Mouse (Mus musculus) limb, embryonic 15.5 days (tissue): ENCODE results near the gene Pphln1. TPM values are rescaled to one million over a fixed set of nuclear protein-coding genes. Genes with fewer than 3 reads are reported as not detected.

Experiments used
- ATAC-seq: fragments of 200-750 bp; cut with Nextera tagmentation; 2 replicates; pipeline ENCODE4 v1.8.0; 2017; ENCODE audit warnings: low read depth, moderate TSS enrichment; ENCODE audit not compliant: insufficient number of reproducible peaks, low FRiP score, low TSS enrichment
- H3K27ac ChIP-seq: fragments of 300-500 bp; sonication (generic); 2 replicates; pipeline ENCODE4 v1.5.1; 2015; ENCODE audit warnings: moderate library complexity, mild to moderate bottlenecking, inconsistent platforms
- H3K27me3 ChIP-seq: fragments of 300-500 bp; sonication (generic); 2 replicates; pipeline ENCODE4 v1.6.1; 2015; ENCODE audit warnings: inconsistent platforms
- H3K36me3 ChIP-seq: fragments of 300-500 bp; sonication (generic); 2 replicates; pipeline ENCODE4 v1.6.1; 2015; ENCODE audit warnings: inconsistent platforms
- H3K4me1 ChIP-seq: fragments of 300-500 bp; sonication (generic); 2 replicates; pipeline ENCODE4 v1.6.1; 2015; ENCODE audit warnings: inconsistent platforms
- H3K4me2 ChIP-seq: fragments of 300-500 bp; sonication (generic); 2 replicates; pipeline ENCODE4 v1.6.1; 2015; ENCODE audit warnings: mild to moderate bottlenecking, inconsistent platforms
- H3K4me3 ChIP-seq: fragments of 300-500 bp; sonication (generic); 2 replicates; pipeline ENCODE4 v1.5.1; 2015; ENCODE audit warnings: mild to moderate bottlenecking, inconsistent platforms
- H3K9ac ChIP-seq: fragments of 300-500 bp; sonication (generic); 2 replicates; pipeline ENCODE4 v1.6.1; 2015; ENCODE audit warnings: inconsistent platforms
- H3K9me3 ChIP-seq: fragments of 300-500 bp; sonication (generic); 2 replicates; pipeline ENCODE4 v1.6.1; 2016; ENCODE audit warnings: inconsistent platforms
- WGBS: fragments of 180-500 bp; shearing (Covaris S2); methylation state at CpG from one replicate; pipeline ENCODE4 v1.1.7; 2015; 5-methylcytosine and 5-hydroxymethylcytosine counted together
- polyA plus RNA-seq: library from polyadenylated mRNA; unstranded; fragments of >200 nt; fragmentation: Nextera tagmentation; extraction: Ambion mirVana; gene quantifications from 2 replicates; pipeline ENCODE4 v1.2.1, GENCODE M21; 2015

Gene Pphln1
- polyA plus RNA-seq, 1 experiment from 2014 or later = 47.4 TPM

- H3K4me2 ChIP-seq = no peak overlapping the region
- no peak for ATAC-seq
- no peaks in the 10 kb centered on the region for H3K27me3 ChIP-seq
- H3K9ac ChIP-seq = no peak overlapping the region
- H3K4me3 ChIP-seq = no peak overlapping the region
- H3K36me3 ChIP-seq = no peaks in the 10 kb centered on the region
- no peak overlapping the region for H3K27ac ChIP-seq
- WGBS = 45% methylated on average over 12 of the region's 12 CpGs
- H3K4me1 ChIP-seq = peaks cover 40% of the 10 kb centered on the region
- no peaks in the 10 kb centered on the region for H3K9me3 ChIP-seq
These were observed 131.9 kb downstream of the Pphln1 start for GRCm38 (mm10) chr15:93529831-93530702.

- Histone ChIP-seq H3K27me3 (no peaks in the 10 kb centered on the region), H3K36me3 (no peaks in the 10 kb centered on the region), H3K4me3 (no peak overlapping the region), H3K4me1 (peaks cover 40% of the 10 kb centered on the region), H3K9ac (no peak overlapping the region), H3K4me2 (no peak overlapping the region), H3K27ac (no peak overlapping the region), H3K9me3 (no peaks in the 10 kb centered on the region)
- ATAC-seq = no peak
- 61% methylated on average over 3 of the region's 3 CpGs for WGBS
These were observed 132.5 kb downstream of the Pphln1 start for GRCm38 (mm10) chr15:93530703-93531032.

GRCm38 (mm10) chr15:93536191-93536590 is 138.0 kb downstream of the Pphln1 start:
- WGBS = 61% methylated on average over 4 of the region's 4 CpGs
- no peaks in the 10 kb centered on the region for H3K27me3 ChIP-seq

GRCm38 (mm10) chr15:93537745-93538144 is 139.6 kb downstream of the Pphln1 start:
- H3K9ac ChIP-seq = no peak overlapping the region
- H3K36me3 ChIP-seq = 0 out of 2 replicates have a peak, but pooled peaks cover 2% of the 10 kb centered on the region
- H3K4me3 ChIP-seq = no peak overlapping the region
- ATAC-seq = no peak
- peaks cover 42% of the 10 kb centered on the region for H3K4me1 ChIP-seq
- WGBS = 67% methylated on average over 7 of the region's 7 CpGs
- no peak overlapping the region for H3K4me2 ChIP-seq
- no peaks in the 10 kb centered on the region for H3K27me3 ChIP-seq
- no peak overlapping the region for H3K27ac ChIP-seq
- H3K9me3 ChIP-seq = no peaks in the 10 kb centered on the region

More at GRCm38 (mm10) chr15:93536191-93536590, 138.0 kb downstream of the Pphln1 start:
- Histone ChIP-seq H3K4me1 (peaks cover 44% of the 10 kb centered on the region), H3K9ac (no peak overlapping the region), H3K27ac (no peak overlapping the region), H3K9me3 (no peaks in the 10 kb centered on the region), H3K36me3 (no peaks in the 10 kb centered on the region), H3K4me2 (no peak overlapping the region), H3K4me3 (no peak overlapping the region)
- no peak for ATAC-seq

GRCm38 (mm10) chr15:93538551-93539205 is 140.5 kb downstream of the Pphln1 start:
- 78% methylated on average over 21 of the region's 21 CpGs for WGBS
- H3K36me3 ChIP-seq = 0 out of 2 replicates have a peak, but pooled peaks cover 2% of the 10 kb centered on the region
- H3K27me3 ChIP-seq = no peaks in the 10 kb centered on the region
- ATAC-seq = no peak
- peaks cover 39% of the 10 kb centered on the region for H3K4me1 ChIP-seq
- no peak overlapping the region for H3K4me2 ChIP-seq
- H3K27ac ChIP-seq = peak overlapping the region; percentile 30; the same call in 1 of the 2 replicates
- no peak overlapping the region for H3K9ac ChIP-seq
- no peaks in the 10 kb centered on the region for H3K9me3 ChIP-seq
- H3K4me3 ChIP-seq = no peak overlapping the region

- Histone ChIP-seq H3K4me2 (no peak overlapping the region), H3K27me3 (no peaks in the 10 kb centered on the region), H3K36me3 (0 out of 2 replicates have a peak, but pooled peaks cover 2% of the 10 kb centered on the region), H3K27ac (no peak overlapping the region), H3K4me3 (no peak overlapping the region), H3K9ac (no peak overlapping the region), H3K9me3 (no peaks in the 10 kb centered on the region), H3K4me1 (peaks cover 33% of the 10 kb centered on the region)
- no peak for ATAC-seq
- WGBS = 77% methylated on average over 3 of the region's 3 CpGs
These were observed 141.3 kb downstream of the Pphln1 start for GRCm38 (mm10) chr15:93539415-93539814.

Other genes with a start within 250 kb of the Pphln1 start
- gene Gxylt1, start 123.2 kb upstream of the Pphln1 start, polyA plus RNA-seq = 10.9 and 13.6 TPM in 2 replicates
- gene Yaf2, start 61.4 kb upstream of the Pphln1 start, polyA plus RNA-seq = 58.6 and 65.7 TPM in 2 replicates
- 116 and 120 TPM in 2 replicates for gene Zcrb1, start within 50 bp of the Pphln1 start, polyA plus RNA-seq
- gene Prickle1, start 197.5 kb downstream of the Pphln1 start, polyA plus RNA-seq = 39.9 and 42.0 TPM in 2 replicates